Mouse (Mus musculus): Measurements from ENCODE around the gene Gm5624.
"Not testable (repeated sequence)": the region's sequence is repeated elsewhere in the genome, so short reads cannot be mapped to it uniquely, and the experiment has no call there.

The Gm5624 gene

GRCm38 (mm10) chr14:44627737-44628136, at the start of gene Gm5624:
Gene Gm5624 (minus strand): TSS chr14:44627938.
- not testable (repeated sequence) for DNase-seq (ENCODE audit: low spot score)

GRCm38 (mm10) chr14:44591765-44592164, 36.0 kb downstream of the Gm5624 start:
- DNase-seq (ENCODE audit: low spot score), result not testable (repeated sequence)

GRCm38 (mm10) chr14:44582853-44583252, 44.9 kb downstream of the Gm5624 start, which contains the start of gene Gm8247:
Gene Gm8247 (plus strand): TSS chr14:44583153.
- not testable (repeated sequence) for DNase-seq (ENCODE audit: low spot score)

GRCm38 (mm10) chr14:44547961-44548360, 79.8 kb downstream of the Gm5624 start:
- DNase-seq (ENCODE audit: low spot score), result not testable (repeated sequence)

DNA sequence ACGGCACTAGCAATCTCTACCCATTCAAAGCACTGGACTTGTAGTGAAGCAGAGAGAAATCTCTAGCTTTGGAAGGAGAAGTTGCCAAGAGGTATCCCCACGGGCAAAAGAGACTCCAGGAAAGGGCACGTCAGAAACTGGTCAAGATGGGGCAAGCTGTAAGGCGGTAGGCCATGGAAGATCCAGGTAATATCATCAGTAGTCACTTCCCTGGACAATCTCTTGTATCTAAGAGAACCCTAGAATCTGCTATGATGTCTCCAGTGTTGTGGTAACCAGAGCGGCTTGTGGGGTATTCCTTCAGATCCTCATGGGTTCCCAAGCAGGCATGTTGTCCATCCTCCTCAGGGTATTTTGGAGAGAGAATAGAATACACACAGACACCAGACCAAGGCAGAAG, 109.8 kb downstream of the Gm5624 start, which contains the start of gene Gm17093:
TSS of gene Gm17093 (plus strand) at position 301 of the 400 bp plus-strand sequence.
- not testable (repeated sequence) for DNase-seq (ENCODE audit: low spot score)
